Mouse (Mus musculus): ENCODE measurements around the gene Taar7a.

The Taar7a gene

DNA sequence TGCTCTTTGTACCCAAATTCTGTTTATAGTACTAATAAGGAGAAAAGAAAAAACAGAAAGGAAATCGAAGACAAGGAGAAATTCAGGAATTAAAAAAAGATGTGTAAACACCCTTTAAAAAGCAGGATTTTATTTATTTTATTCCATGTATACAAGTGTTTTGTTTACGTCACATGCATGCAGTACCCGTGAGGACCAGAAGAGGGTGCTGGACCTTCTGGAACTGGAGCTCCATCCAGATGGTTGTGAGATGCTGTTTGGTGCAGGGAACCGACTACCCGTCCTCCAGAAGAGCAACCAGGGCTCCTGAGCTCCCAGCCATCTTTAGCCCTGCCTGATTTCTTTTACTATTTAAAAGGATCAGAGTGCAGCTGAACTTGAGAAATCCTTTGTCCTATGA is 50.8 kb downstream of the Taar7a start:
- no peak for DNase-seq
